Mouse (Mus musculus): ENCODE data around the gene Il6st. TPM values are rescaled to one million over a fixed set of nuclear protein-coding genes. Genes with fewer than 3 reads are reported as not detected.

Il6st gene
- polyA plus RNA-seq, 1 experiment from 2014 or later, result 24.0 TPM

GRCm38 (mm10) chr13:112439917-112440361 is 23.9 kb upstream of the Il6st start:
- DNase-seq (ENCODE audit: low spot score) (peak; percentile 84), ATAC-seq (replicated peaks; ENCODE audit: low FRiP score, low read depth) (peak; percentile 13; the same call in 1 of the 2 replicates)
- H3K4me3 ChIP-seq (replicated peaks; ENCODE audit: low read depth, low read length), result no peak overlapping the region; the same call in 1 of the 2 replicates
- 14% methylated on average over 9 of the region's 9 CpGs for WGBS
- TF ChIP-seq CTCF (IDR thresholded peaks at IDR 0.05; ENCODE audit: low read depth), result no peak
- H3K9me3 ChIP-seq (replicated peaks; ENCODE audit: low read length), result no peaks in the 10 kb centered on the region
- peak overlapping the region; percentile 62 for H3K27ac ChIP-seq
- no peaks in the 10 kb centered on the region for H3K27me3 ChIP-seq (ENCODE audit: insufficient read depth, low read length)
- peak overlapping the region; percentile 49 for H3K4me2 ChIP-seq (ENCODE audit: low read length)
- 0 out of 2 replicates have a peak overlapping the region, but pooled peaks have one; percentile 5 for H3K9ac ChIP-seq (ENCODE audit: low read depth, low read length)
- H3K36me3 ChIP-seq (ENCODE audit: insufficient read depth, low read length), result no peaks in the 10 kb centered on the region
- peaks cover 15% of the 10 kb centered on the region for H3K4me1 ChIP-seq (replicated peaks; ENCODE audit: insufficient read depth, low read length)

GRCm38 (mm10) chr13:112440668-112441067 is 23.2 kb upstream of the Il6st start:
- ATAC-seq (replicated peaks; ENCODE audit: low FRiP score, low read depth) (no peak), DNase-seq (ENCODE audit: low spot score) (no peak)
- Histone ChIP-seq H3K4me1 (replicated peaks; ENCODE audit: insufficient read depth, low read length) (peaks cover 15% of the 10 kb centered on the region), H3K4me3 (replicated peaks; ENCODE audit: low read depth, low read length) (no peak overlapping the region), H3K9ac (ENCODE audit: low read depth, low read length) (no peak overlapping the region), H3K27me3 (ENCODE audit: insufficient read depth, low read length) (no peaks in the 10 kb centered on the region), H3K36me3 (ENCODE audit: insufficient read depth, low read length) (no peaks in the 10 kb centered on the region), H3K27ac (no peak overlapping the region), H3K4me2 (ENCODE audit: low read length) (no peak overlapping the region), H3K9me3 (replicated peaks; ENCODE audit: low read length) (no peaks in the 10 kb centered on the region)
- 81% methylated on average over 8 of the region's 8 CpGs for WGBS
- TF ChIP-seq CTCF (IDR thresholded peaks at IDR 0.05; ENCODE audit: low read depth), result no peak

- no peak overlapping the region for H3K4me2 ChIP-seq (ENCODE audit: low read length)
- no peak overlapping the region for H3K27ac ChIP-seq
- DNase-seq (ENCODE audit: low spot score), result no peak
- no peak overlapping the region for H3K4me3 ChIP-seq (replicated peaks; ENCODE audit: low read depth, low read length)
- whole genome bisulfite sequencing, result 74% methylated on average over 7 of the region's 7 CpGs
- no peak overlapping the region for H3K9ac ChIP-seq (ENCODE audit: low read depth, low read length)
- no peaks in the 10 kb centered on the region for H3K27me3 ChIP-seq (ENCODE audit: insufficient read depth, low read length)
- ATAC-seq (replicated peaks; ENCODE audit: low FRiP score, low read depth), result no peak
- peaks cover 15% of the 10 kb centered on the region for H3K4me1 ChIP-seq (replicated peaks; ENCODE audit: insufficient read depth, low read length)
- no peak for TF ChIP-seq CTCF (IDR thresholded peaks at IDR 0.05; ENCODE audit: low read depth)
- no peaks in the 10 kb centered on the region for H3K36me3 ChIP-seq (ENCODE audit: insufficient read depth, low read length)
- no peaks in the 10 kb centered on the region for H3K9me3 ChIP-seq (replicated peaks; ENCODE audit: low read length)
These were observed 20.9 kb upstream of the Il6st start for GRCm38 (mm10) chr13:112442867-112443529.

GRCm38 (mm10) chr13:112447108-112447665 is 16.7 kb upstream of the Il6st start:
- no peak overlapping the region for H3K9ac ChIP-seq (ENCODE audit: low read depth, low read length)
- no peak overlapping the region for H3K4me3 ChIP-seq (replicated peaks; ENCODE audit: low read depth, low read length)
- ATAC-seq (replicated peaks; ENCODE audit: low FRiP score, low read depth) (no peak), DNase-seq (ENCODE audit: low spot score) (no peak)
- H3K9me3 ChIP-seq (replicated peaks; ENCODE audit: low read length), result no peaks in the 10 kb centered on the region
- no peaks in the 10 kb centered on the region for H3K27me3 ChIP-seq (ENCODE audit: insufficient read depth, low read length)
- TF ChIP-seq CTCF (IDR thresholded peaks at IDR 0.05; ENCODE audit: low read depth), result no peak
- H3K36me3 ChIP-seq (ENCODE audit: insufficient read depth, low read length), result no peaks in the 10 kb centered on the region
- no peak overlapping the region for H3K4me2 ChIP-seq (ENCODE audit: low read length)
- no peaks in the 10 kb centered on the region for H3K4me1 ChIP-seq (replicated peaks; ENCODE audit: insufficient read depth, low read length)
- 83% methylated on average over 8 of the region's 8 CpGs for WGBS
- no peak overlapping the region for H3K27ac ChIP-seq

GRCm38 (mm10) chr13:112450210-112450609 is 13.7 kb upstream of the Il6st start:
- Histone ChIP-seq H3K9me3 (replicated peaks; ENCODE audit: low read length) (no peaks in the 10 kb centered on the region), H3K4me3 (replicated peaks; ENCODE audit: low read depth, low read length) (no peak overlapping the region), H3K27ac (no peak overlapping the region), H3K36me3 (ENCODE audit: insufficient read depth, low read length) (no peaks in the 10 kb centered on the region), H3K9ac (ENCODE audit: low read depth, low read length) (no peak overlapping the region), H3K4me1 (replicated peaks; ENCODE audit: insufficient read depth, low read length) (no peaks in the 10 kb centered on the region), H3K4me2 (ENCODE audit: low read length) (no peak overlapping the region), H3K27me3 (ENCODE audit: insufficient read depth, low read length) (no peaks in the 10 kb centered on the region)
- 40% methylated on average over 3 of the region's 3 CpGs for WGBS
- DNase-seq (ENCODE audit: low spot score), result no peak
- no peak for ATAC-seq (replicated peaks; ENCODE audit: low FRiP score, low read depth)
- TF ChIP-seq CTCF (IDR thresholded peaks at IDR 0.05; ENCODE audit: low read depth), result no peak

GRCm38 (mm10) chr13:112457366-112457765 is 6.5 kb upstream of the Il6st start:
- no peak for TF ChIP-seq CTCF (IDR thresholded peaks at IDR 0.05; ENCODE audit: low read depth)
- no peak for ATAC-seq (replicated peaks; ENCODE audit: low FRiP score, low read depth)
- no peaks in the 10 kb centered on the region for H3K27me3 ChIP-seq (ENCODE audit: insufficient read depth, low read length)
- WGBS, result 51% methylated on average over 6 of the region's 6 CpGs
- H3K9ac ChIP-seq (ENCODE audit: low read depth, low read length), result no peak overlapping the region
- peaks cover 3% of the 10 kb centered on the region; the same call in 1 of the 2 replicates for H3K4me1 ChIP-seq (replicated peaks; ENCODE audit: insufficient read depth, low read length)
- peak; percentile 83 for DNase-seq (ENCODE audit: low spot score)
- H3K9me3 ChIP-seq (replicated peaks; ENCODE audit: low read length), result no peaks in the 10 kb centered on the region
- no peak overlapping the region for H3K4me3 ChIP-seq (replicated peaks; ENCODE audit: low read depth, low read length)
- no peaks in the 10 kb centered on the region for H3K36me3 ChIP-seq (ENCODE audit: insufficient read depth, low read length)
- H3K27ac ChIP-seq, result peak overlapping the region; percentile 60; the same call in 1 of the 2 replicates
- H3K4me2 ChIP-seq (ENCODE audit: low read length), result no peak overlapping the region
